Mouse (Mus musculus) urinary bladder, adult 18-20 months (tissue): ENCODE measurements around the gene Gtf3c1.
A peak's percentile ranks its signal among the peaks of the same experiment; 100 is the strongest.
"Not testable (repeated sequence)": the region's sequence is repeated elsewhere in the genome, so short reads cannot be mapped to it uniquely, and the experiment has no call there.

Source experiments
- DNase-seq, 2 experiments: peaks; one replicate each; pipeline ENCODE4 v3.0.0; 2022; ENCODE audit warnings: low spot score in 2 of 2, mixed read lengths in 2 of 2

The Gtf3c1 gene

GRCm38 (mm10) chr7:125707593-125708022 lies at the start of gene Gtf3c1, which contains the start of gene D430042O09Rik:
Gtf3c1 (minus strand) TSS chr7:125707780.
D430042O09Rik (plus strand) TSS chr7:125707888.
- DNase-seq, result peak; percentile 99 to 100

DNA sequence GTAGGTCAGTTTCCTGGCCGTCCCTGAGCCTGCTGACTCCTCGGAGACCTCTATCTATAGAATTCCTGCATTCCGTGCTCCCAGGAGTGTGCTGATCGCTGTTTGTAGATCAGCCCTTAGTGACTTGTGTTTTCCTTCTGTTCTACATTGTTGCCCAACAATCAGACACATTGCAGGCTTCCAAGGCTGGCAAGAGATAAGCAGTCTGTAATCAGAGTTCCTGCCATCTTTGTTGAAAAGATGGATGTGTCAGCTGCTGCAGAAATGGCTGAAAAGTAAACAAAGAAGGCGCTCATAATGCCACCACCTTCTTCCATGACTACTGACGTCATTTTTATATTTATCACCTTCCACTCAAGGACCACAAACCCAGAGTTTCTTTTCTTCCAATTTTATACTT lies 49.2 kb upstream of the Gtf3c1 start:
- DNase-seq, result no peak

GRCm38 (mm10) chr7:125753326-125753715 lies 45.7 kb upstream of the Gtf3c1 start:
- no peak for DNase-seq

- DNase-seq, result no peak
Observed at GRCm38 (mm10) chr7:125752699-125753325, 45.2 kb upstream of the Gtf3c1 start.

- DNase-seq, result no peak
Observed at GRCm38 (mm10) chr7:125748186-125748585, 40.6 kb upstream of the Gtf3c1 start.

- no peak for DNase-seq
Observed at GRCm38 (mm10) chr7:125747316-125747690, 39.7 kb upstream of the Gtf3c1 start.

GRCm38 (mm10) chr7:125746621-125747315 lies 39.2 kb upstream of the Gtf3c1 start:
- DNase-seq, result no peak

- no peak for DNase-seq
Observed at GRCm38 (mm10) chr7:125744774-125745173, 37.2 kb upstream of the Gtf3c1 start.

GRCm38 (mm10) chr7:125741271-125741703 lies 33.7 kb upstream of the Gtf3c1 start:
- DNase-seq, result no peak

DNA sequence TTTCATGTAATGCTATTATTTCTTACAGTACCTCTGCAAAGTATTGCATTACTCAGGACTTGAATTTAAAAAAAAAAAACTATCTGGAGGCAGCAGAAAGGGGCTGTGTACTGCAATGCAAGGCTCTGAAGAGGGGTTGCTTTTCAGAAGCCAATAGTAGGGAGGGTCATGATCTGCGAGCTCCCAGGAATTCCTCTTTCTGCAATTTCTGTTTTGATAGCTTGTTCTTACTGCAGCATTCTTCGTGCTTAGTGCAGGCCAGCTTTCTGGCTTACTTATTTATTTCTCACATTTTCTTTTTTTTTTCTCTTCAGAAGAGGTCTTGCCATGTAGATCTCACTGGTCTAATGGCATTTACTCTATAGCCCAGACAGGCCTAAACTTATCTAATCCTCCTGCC lies 32.9 kb upstream of the Gtf3c1 start:
- no peak for DNase-seq

DNA sequence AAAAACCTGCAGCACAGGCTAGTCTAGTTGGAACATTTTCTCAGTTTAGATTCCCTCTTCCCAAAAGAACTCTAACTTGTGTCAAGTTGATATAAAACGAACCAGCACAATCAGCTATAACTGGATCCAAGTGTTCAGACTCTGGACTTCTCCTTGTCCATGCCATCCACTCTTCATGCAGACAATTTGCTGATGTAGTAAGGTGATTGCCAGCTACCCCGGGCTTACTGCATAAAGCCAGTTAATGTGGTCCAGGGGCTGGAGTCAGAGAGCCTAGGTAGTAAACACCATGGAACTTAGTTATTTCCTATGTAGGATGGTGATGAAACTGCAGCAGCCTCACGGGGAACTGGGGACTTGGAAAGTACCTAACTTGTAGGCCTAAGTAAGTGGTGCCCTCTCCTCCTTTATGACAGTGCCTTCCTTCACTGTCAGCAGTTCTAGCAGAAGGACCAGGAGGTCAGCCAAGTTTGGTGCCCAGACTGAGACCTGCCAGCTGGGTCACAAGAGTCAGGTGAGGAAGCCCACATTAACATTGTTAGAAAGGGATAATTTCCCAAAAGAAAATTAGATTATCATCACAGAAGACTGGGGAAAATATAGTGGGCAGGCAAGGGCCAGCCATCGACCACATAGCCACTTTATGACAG lies 28.9 kb upstream of the Gtf3c1 start:
- no peak for DNase-seq

DNA sequence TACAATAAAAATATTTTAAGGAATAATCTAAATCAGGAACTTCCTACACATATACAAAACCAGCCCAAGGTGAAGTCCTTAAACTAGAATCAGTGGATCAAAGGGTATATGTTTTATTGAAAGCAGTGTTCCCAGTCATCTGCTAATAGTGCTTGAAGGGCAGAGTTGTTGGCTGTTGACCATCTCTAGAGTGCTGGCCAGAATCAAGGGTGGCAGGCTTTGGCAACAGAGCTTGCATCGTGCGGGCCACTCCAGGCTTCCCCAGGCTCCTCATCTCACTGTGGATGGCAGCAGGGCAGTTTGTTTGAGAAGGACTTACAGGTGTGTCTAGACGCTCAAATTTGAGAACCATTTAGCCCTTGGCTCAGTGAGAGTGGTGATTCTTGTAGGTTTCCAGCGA lies 26.2 kb upstream of the Gtf3c1 start:
- DNase-seq, result no peak

DNA sequence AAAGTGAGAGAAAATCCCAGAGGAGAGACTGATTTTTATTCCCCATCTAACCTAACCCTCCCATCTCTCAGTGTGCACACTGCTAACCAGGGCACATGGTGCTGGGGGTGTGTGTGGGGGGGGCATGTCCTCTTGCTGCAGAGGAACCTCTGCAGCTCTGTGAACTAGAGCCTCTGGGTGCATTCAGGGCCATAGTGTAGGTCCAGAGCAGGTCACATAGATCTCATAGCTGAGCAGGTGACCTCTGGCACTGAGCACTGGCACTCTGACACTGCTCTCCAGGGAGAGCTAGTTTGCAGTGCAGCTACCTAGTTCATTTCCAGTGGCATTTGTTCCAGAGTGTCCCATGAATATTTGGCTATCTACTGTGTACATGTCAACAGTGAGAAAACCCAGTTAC lies 24.1 kb upstream of the Gtf3c1 start:
- DNase-seq, result no peak

GRCm38 (mm10) chr7:125723189-125723972 lies 15.8 kb upstream of the Gtf3c1 start:
- DNase-seq, result no peak

GRCm38 (mm10) chr7:125722127-125722526 lies 14.5 kb upstream of the Gtf3c1 start:
- no peak for DNase-seq

- DNase-seq, result no peak
Observed at GRCm38 (mm10) chr7:125721033-125721432, 13.5 kb upstream of the Gtf3c1 start.

DNA sequence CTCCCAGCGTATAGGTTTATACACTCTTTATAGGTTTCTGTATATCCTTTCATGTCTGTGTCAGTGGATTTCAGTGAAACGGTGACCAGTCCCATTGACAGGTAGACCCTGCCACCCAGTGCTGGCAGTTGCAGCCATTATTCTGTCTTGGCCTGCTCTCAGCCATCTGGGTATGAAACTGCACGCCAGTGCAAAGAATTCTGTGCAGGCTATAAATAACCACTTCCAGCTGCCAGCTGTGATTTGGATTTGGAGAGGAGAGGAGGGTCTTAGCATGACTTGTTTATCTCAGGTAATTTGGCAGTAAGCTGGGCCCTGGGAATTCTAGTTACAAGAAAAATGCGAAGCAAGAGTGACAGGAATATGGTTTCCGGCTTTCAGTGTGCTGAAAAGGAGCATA lies 12.8 kb upstream of the Gtf3c1 start:
- no peak for DNase-seq

DNA sequence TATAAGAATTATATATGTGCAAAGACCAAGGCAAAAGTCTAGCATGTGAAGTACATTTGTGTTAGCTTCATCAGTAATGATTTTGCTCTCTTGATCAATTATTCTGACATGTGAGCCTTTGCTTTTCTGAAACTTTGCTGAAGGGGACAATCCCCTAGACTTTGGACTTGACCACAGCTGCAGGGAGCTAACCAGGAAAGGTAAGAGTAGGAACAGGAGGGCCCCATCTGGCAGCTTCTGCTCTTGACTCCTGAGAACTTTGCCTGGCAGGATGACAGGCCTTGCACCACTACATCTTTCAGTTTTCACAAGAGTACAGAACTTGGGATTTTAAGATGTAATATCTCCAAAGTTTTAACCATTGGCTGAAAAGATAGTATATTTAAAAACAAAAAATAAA lies 10.0 kb upstream of the Gtf3c1 start:
- DNase-seq, result no peak

- no peak for DNase-seq
Observed at GRCm38 (mm10) chr7:125716724-125717123, 9.1 kb upstream of the Gtf3c1 start.

- no peak for DNase-seq
Observed at GRCm38 (mm10) chr7:125714803-125715202, 7.2 kb upstream of the Gtf3c1 start.

DNA sequence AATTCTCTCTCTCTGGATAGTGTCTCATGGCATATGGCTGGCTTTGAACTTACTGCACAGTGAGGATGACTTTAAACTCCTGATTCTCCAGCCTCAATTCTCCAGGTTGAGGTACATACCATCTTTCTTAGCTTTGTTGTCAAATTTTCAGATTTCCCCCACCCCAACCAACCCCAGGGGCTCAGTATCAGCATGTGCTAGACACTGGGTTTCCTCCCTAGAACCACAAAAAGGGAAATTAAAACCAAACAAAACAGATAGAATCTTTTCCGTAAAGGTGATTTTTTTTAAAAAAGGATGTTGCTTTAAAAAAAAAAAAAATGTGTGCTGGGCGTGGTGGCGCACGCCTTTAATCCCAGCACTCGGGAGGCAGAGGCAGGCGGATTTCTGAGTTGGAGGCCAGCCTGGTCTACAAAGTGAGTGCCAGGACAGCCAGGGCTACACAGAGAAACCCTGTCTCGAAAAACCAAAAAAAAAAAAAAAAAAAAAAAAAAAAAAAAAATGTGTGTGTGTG lies 6.0 kb upstream of the Gtf3c1 start:
- DNase-seq, result not testable (repeated sequence)

DNA sequence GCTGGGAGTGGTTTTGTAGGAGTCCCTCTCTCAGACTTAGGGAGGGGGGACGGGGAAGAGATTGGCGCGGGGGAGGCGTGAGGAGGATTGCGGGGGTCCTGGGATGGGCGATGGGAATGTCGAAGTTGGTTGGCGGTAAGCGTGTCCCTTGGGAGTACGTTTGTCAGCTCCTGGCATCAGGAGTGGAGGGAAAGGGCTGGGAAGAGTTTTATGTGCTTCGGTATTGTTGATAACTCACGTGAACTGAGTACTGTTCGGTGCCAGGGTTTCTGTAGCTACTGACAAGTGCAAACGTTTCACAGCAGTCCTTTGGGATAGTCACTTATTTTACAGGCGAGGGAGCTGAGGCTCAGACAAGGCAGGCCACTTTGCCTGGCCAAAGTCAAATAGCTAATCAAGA lies 520 bp upstream of the Gtf3c1 start:
- no peak for DNase-seq
